Mouse (Mus musculus): ENCODE results near the gene Galnt16.

The Galnt16 gene

DNA sequence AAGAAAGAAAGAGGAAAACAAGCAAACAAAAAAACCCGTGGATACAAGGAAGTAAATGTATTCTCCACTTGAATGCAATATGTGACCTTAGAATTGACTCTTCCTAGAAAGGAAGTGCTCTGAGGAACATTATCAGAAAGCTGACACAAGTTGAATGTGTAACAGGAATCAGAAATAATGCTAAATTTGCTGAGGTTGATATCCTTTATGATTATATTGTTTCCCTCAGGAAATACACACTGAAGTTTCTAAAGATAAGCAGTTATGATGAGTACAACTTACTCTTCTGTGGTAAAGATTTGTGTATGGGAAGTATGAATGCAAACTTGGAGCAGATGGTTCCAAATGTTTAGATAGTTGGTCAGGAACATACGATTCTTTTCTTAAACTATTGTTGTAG is 150.3 kb downstream of the Galnt16 start:
- no peak for DNase-seq (ENCODE audit: low spot score)

GRCm38 (mm10) chr12:80673170-80673569 is 155.1 kb downstream of the Galnt16 start:
- DNase-seq (ENCODE audit: low spot score), result peak; percentile 26

Data from yolk sac, embryonic 10.5 days (tissue).